Mouse (Mus musculus) CD8-positive naive resting alpha-beta T cell, adult 2 months (primary cell): ENCODE results near the gene Slc51a.
"Not testable (repeated sequence)": the region's sequence is repeated elsewhere in the genome, so short reads cannot be mapped to it uniquely, and the experiment has no call there.

ENCODE experiments used
- DNase-seq, 2 experiments: peaks; one replicate each; pipeline ENCODE4 v3.0.0; 2022; ENCODE audit warnings: low read depth in 2 of 2, low spot score in 2 of 2

Gene Slc51a

GRCm38 (mm10) chr16:32510399-32511337, 23.0 kb upstream of the Slc51a start:
- no peak for DNase-seq

GRCm38 (mm10) chr16:32509066-32509942, 21.6 kb upstream of the Slc51a start:
- DNase-seq = no peak

- DNase-seq = no peak
Measured at GRCm38 (mm10) chr16:32508506-32509065, 20.9 kb upstream of the Slc51a start.

GRCm38 (mm10) chr16:32508035-32508434, 20.4 kb upstream of the Slc51a start:
- no peak for DNase-seq

- DNase-seq = peak; percentile 47 to 67
Measured at GRCm38 (mm10) chr16:32507407-32507806, 19.7 kb upstream of the Slc51a start.

GRCm38 (mm10) chr16:32506868-32507267, 19.2 kb upstream of the Slc51a start:
- DNase-seq = no peak

GRCm38 (mm10) chr16:32506298-32506697, 18.6 kb upstream of the Slc51a start:
- DNase-seq = no peak

- no peak for DNase-seq
Measured at GRCm38 (mm10) chr16:32503633-32504032, 16.0 kb upstream of the Slc51a start.

GRCm38 (mm10) chr16:32502621-32503335, 15.1 kb upstream of the Slc51a start:
- no peak for DNase-seq

GRCm38 (mm10) chr16:32501459-32501858, 13.8 kb upstream of the Slc51a start:
- no peak for DNase-seq

GRCm38 (mm10) chr16:32499430-32500037, 11.9 kb upstream of the Slc51a start:
- DNase-seq = peak; percentile 68 to 80

- DNase-seq = no peak
Measured at GRCm38 (mm10) chr16:32498996-32499395, 11.3 kb upstream of the Slc51a start.

- no peak for DNase-seq
Measured at GRCm38 (mm10) chr16:32495965-32496364, 8.3 kb upstream of the Slc51a start, which contains the start of gene Zdhhc19. Zdhhc19 (plus strand) TSS chr16:32496265.

GRCm38 (mm10) chr16:32494371-32494770, 6.7 kb upstream of the Slc51a start:
- not testable (repeated sequence) for DNase-seq

GRCm38 (mm10) chr16:32488939-32489338, 1.3 kb upstream of the Slc51a start:
- DNase-seq = no peak

- no peak for DNase-seq
Measured at GRCm38 (mm10) chr16:32486046-32486445, 1.6 kb downstream of the Slc51a start.

- no peak for DNase-seq
Measured at GRCm38 (mm10) chr16:32485209-32485608, 2.5 kb downstream of the Slc51a start.

- DNase-seq = no peak
Measured at GRCm38 (mm10) chr16:32484431-32484871, 3.2 kb downstream of the Slc51a start.

- no peak for DNase-seq
Measured at GRCm38 (mm10) chr16:32479415-32479814, 8.3 kb downstream of the Slc51a start.

- DNase-seq = no peak
Measured at GRCm38 (mm10) chr16:32477315-32477714, 10.4 kb downstream of the Slc51a start.
